Mouse (Mus musculus) Patski (cell line): Measurements from ENCODE around the gene Plekhh1. TPM values are rescaled to one million over a fixed set of nuclear protein-coding genes. Genes with fewer than 3 reads are reported as not detected.

Experiments used
- ATAC-seq: fragments of 100-300 bp; one replicate; pipeline ENCODE4 v1.8.0; 2021
- CTCF ChIA-PET: fragments of 350-600 bp; sonication (Branson Sonifier 250); formaldehyde crosslinking; loops from one replicate; lab custom pipeline; 2022; ENCODE audit warnings: inconsistent platforms; lab: Charles Lee
- POLR2A ChIA-PET: fragments of 350-600 bp; sonication (Branson Sonifier 250); formaldehyde crosslinking; loops from one replicate; lab custom pipeline; 2022; ENCODE audit warnings: antibody characterized with exemption, inconsistent platforms; lab: Charles Lee
- DNase-seq: peaks from one replicate; pipeline ENCODE4 v3.0.0-alpha.2; 2011; ENCODE audit warnings: low read depth, low spot score
- H3K27me3 ChIP-seq: fragments of 371-371 bp; one replicate; pipeline ENCODE4 v1.5.1; 2021
- CTCF ChIP-seq: fragments of 100-300 bp; IDR thresholded peaks from one replicate; pipeline ENCODE4 v1.5.1; 2021
- in situ Hi-C: fragments of 300-500 bp; cut with MboI; formaldehyde crosslinking; loops from 3 replicates; pipeline ENCODE4 v1.11.1; 2018; ENCODE audit warnings: low pct_unique_long_range_greater_than_20kb, mixed read lengths
- polyA plus RNA-seq: library from polyadenylated mRNA; unstranded; gene quantifications from one replicate; pipeline ENCODE4 v1.2.3, GENCODE M21; 2021

Plekhh1 gene
- polyA plus RNA-seq, 1 experiment from 2014 or later: 3.9 TPM

DNA sequence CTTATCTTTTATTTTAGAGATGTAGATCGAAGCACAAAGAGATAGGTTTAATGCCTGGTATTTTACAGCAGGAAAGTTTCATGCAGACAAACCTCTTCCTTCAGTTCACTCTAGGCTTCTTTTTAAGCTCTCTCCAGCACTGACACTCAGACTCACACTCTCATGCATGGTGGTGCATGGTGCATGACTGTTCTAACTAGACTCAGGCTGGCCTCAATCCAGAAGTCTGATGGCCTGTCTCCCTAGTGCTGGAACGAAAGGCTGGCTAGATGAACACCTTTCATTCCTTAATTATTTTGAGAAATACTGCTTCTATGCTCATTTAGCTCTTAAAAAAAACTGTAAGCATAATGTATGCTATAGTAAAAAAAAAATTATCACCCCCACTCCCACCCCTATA is 23.1 kb downstream of the Plekhh1 start:
- no peaks in the 10 kb centered on the region for H3K27me3 ChIP-seq
- in situ Hi-C loops: no loop called here
- TF ChIP-seq CTCF: no peak
- CTCF ChIA-PET: interaction anchor here (1.7 kb wide), 1 partner anchor 11 kb away, joined by 4 read pairs; no protein-coding TSS in a partner anchor
- no peak for ATAC-seq
- DNase-seq: no peak
- POLR2A ChIA-PET: interaction anchor here (0.6 kb wide), 1 partner anchor 654 kb away, joined by 5 read pairs; no protein-coding TSS in a partner anchor

DNA sequence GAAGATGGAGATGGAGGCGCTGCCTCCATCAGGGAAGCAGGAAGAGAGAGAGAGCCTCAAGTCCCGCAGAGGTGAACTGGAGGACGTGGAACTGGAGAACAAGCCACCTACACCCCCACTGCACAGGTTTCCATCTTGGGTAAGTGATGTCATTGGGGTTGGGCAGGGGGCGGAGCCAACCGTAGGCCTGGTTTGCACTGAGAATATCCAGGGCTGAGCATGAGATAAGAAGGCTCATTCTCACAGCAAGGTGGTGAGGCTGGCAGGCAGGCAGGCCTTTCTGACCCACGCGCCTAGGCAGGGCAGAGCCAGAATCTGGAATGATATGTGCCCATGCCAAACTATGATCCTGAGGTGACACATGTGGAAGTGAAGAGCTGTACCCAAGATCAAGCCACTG is 26.3 kb downstream of the Plekhh1 start:
- POLR2A ChIA-PET: no interaction called here
- ATAC-seq (no peak), DNase-seq (no peak)
- in situ Hi-C loops: no loop called here
- no peaks in the 10 kb centered on the region for H3K27me3 ChIP-seq
- CTCF ChIA-PET: no interaction called here
- no peak for TF ChIP-seq CTCF

DNA sequence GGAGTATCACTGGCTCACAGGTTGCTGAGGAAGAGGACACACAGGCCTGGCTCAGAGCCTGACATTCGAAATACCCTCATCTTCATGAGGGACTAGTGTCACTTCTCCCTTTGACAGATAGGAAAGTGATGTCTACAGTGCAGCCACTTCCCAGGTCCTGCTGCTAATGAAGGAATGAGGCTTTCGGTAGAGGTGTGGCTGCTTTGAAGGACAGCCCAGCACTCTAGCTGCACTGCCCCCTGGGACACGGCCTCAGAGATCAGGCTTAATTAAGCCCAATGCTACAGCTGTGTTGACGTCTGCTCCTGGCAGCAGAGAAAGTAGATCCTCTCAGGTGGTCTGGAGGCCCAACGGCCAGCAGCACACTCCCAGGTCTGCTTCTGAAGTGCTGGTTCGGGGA is 30.6 kb downstream of the Plekhh1 start:
- H3K27me3 ChIP-seq: no peaks in the 10 kb centered on the region
- no peak for TF ChIP-seq CTCF
- DNase-seq (no peak), ATAC-seq (no peak)
- CTCF ChIA-PET: no interaction called here
- in situ Hi-C loops: no loop called here
- POLR2A ChIA-PET: interaction anchor here (0.7 kb wide), 1 partner anchor 1749 kb away, joined by 4 read pairs; no protein-coding TSS in a partner anchor

DNA sequence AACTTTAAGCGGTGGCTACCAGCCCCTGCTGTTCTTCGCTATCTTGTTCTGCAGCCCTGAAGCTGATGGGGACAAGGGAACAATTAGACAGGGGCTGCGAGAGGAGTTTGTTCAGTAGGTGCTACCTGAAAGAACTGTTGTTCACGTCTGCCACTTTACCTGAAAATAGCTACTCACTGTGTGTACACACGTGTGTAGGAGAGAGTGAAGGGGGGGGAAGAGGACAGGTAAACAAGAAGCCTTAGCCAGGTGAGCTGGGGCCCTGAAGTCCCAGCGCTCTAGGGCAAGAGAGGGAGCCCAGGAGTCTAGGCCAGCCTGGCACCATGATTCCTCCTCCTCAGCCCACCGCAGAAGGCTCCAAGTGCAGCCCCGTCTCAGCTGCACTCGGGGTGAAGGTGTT is 31.2 kb downstream of the Plekhh1 start:
- ATAC-seq: no peak
- DNase-seq: no peak
- ChIA-PET CTCF (interaction anchor here (0.9 kb wide), 1 partner anchor 10 kb away, joined by 4 read pairs; no protein-coding TSS in a partner anchor), POLR2A (no interaction called here)
- in situ Hi-C loops: no loop called here
- no peak for TF ChIP-seq CTCF
- H3K27me3 ChIP-seq: no peaks in the 10 kb centered on the region

GRCm38 (mm10) chr12:79060766-79061652 is 32.0 kb downstream of the Plekhh1 start:
- in situ Hi-C loops: no loop called here
- H3K27me3 ChIP-seq: no peaks in the 10 kb centered on the region
- ATAC-seq (no peak), DNase-seq (no peak)
- ChIA-PET POLR2A (no interaction called here), CTCF (interaction anchor here (0.9 to 1.6 kb wide), 3 partner anchors 9 to 142 kb away, joined by 3 to 4 read pairs (median 3); no protein-coding TSS in a partner anchor)
- no peak for TF ChIP-seq CTCF

DNA sequence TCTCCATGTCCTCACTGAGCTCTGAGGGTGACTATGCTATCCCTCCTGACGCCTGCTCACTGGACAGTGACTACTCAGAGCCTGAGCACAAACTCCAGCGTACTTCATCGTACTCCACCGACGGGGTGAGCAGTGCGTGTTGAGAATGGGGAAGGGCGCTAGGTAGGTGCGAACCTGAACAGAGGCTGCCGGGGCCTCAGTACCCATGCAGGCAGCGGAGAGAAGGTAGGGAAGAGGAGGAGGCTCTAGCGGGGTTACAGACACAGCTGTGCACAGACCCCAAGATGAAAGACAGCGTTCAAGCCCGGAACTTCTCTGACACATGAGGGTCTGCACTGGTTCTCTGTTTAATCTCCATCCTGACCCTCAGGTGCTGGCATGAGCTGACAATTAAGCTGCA is 35.5 kb downstream of the Plekhh1 start:
- ChIA-PET CTCF (no interaction called here), POLR2A (no interaction called here)
- DNase-seq (no peak), ATAC-seq (no peak)
- TF ChIP-seq CTCF: no peak
- in situ Hi-C loops: no loop called here
- H3K27me3 ChIP-seq: no peaks in the 10 kb centered on the region

- in situ Hi-C loops: no loop called here
- no peak for ATAC-seq
- DNase-seq: no peak
- H3K27me3 ChIP-seq: no peaks in the 10 kb centered on the region
- ChIA-PET POLR2A (interaction anchor here (0.8 to 1.1 kb wide), 2 partner anchors 37 to 43 kb away, joined by 3 read pairs; partner anchors contain the start of gene Plekhh1), CTCF (no interaction called here)
- no peak for TF ChIP-seq CTCF
Measured at GRCm38 (mm10) chr12:79066431-79066830, 37.5 kb downstream of the Plekhh1 start.

- ChIA-PET CTCF (no interaction called here), POLR2A (no interaction called here)
- H3K27me3 ChIP-seq: no peaks in the 10 kb centered on the region
- no peak for DNase-seq
- ATAC-seq: no peak
- no peak for TF ChIP-seq CTCF
- in situ Hi-C loops: no loop called here
Measured at GRCm38 (mm10) chr12:79067526-79067925, 38.6 kb downstream of the Plekhh1 start.

DNA sequence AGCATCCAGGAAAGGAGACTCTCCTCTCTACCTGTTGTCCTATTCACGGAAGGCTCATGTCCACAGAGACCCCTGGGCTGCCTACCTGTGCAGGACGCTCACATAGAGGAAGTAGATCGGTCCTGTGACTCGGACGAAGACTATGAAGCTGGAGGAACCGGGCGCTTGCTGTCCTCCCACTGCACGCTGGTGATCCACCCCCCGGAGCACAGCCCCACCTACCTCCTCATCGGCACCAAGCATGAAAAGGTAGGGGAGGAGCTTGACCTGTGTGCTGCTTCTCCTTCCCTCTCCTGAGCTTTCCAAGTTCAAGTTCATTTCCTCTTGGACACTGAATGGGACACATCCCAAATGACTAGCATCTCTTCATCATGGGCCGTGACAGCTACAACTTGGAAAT is 39.3 kb downstream of the Plekhh1 start:
- ATAC-seq (no peak), DNase-seq (no peak)
- CTCF ChIA-PET: interaction anchor here (1.0 kb wide), 1 partner anchor 149 kb away, joined by 5 read pairs; no protein-coding TSS in a partner anchor
- in situ Hi-C loops: no loop called here
- TF ChIP-seq CTCF: no peak
- no peaks in the 10 kb centered on the region for H3K27me3 ChIP-seq
- POLR2A ChIA-PET: no interaction called here

- ChIA-PET POLR2A (no interaction called here), CTCF (interaction anchor here (1.0 to 1.5 kb wide), 2 partner anchors 9 to 150 kb away, joined by 4 to 5 read pairs; no protein-coding TSS in a partner anchor)
- ATAC-seq (no peak), DNase-seq (no peak)
- in situ Hi-C loops: no loop called here
- TF ChIP-seq CTCF: no peak
- no peaks in the 10 kb centered on the region for H3K27me3 ChIP-seq
Measured at GRCm38 (mm10) chr12:79069187-79069608, 40.2 kb downstream of the Plekhh1 start.

DNA sequence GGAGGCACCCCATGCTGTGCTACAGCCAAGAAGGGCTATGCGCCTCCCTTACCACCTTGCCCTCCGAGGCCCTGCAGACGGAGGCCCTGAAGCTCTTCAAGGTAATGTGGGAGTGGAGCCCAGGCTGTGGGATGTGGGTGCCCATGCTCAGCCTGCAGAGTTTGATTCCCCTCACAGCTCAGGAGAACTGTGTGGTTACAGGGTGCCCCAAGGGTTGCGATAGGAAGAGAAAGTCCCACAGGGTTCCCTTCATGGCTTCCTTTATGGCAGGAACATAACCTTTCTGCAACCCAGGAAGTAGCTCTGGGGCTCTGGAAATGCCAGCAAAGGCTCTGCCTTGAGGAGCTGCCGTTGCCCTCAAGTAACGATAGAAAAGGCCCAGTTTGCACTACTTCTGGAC is 41.0 kb downstream of the Plekhh1 start:
- in situ Hi-C loops: no loop called here
- TF ChIP-seq CTCF: no peak
- DNase-seq: no peak
- POLR2A ChIA-PET: no interaction called here
- H3K27me3 ChIP-seq: no peaks in the 10 kb centered on the region
- no peak for ATAC-seq
- CTCF ChIA-PET: interaction anchor here (1.5 kb wide), 1 partner anchor 10 kb away, joined by 4 read pairs; no protein-coding TSS in a partner anchor
